Mouse (Mus musculus) layer of hippocampus, adult 9-11 months (tissue): ENCODE measurements around the gene Cabp5.
"Not testable (repeated sequence)": the region's sequence is repeated elsewhere in the genome, so short reads cannot be mapped to it uniquely, and the experiment has no call there.

Experiments used
- DNase-seq: peaks from one replicate; pipeline ENCODE4 v3.0.0; 2022

Gene Cabp5

DNA sequence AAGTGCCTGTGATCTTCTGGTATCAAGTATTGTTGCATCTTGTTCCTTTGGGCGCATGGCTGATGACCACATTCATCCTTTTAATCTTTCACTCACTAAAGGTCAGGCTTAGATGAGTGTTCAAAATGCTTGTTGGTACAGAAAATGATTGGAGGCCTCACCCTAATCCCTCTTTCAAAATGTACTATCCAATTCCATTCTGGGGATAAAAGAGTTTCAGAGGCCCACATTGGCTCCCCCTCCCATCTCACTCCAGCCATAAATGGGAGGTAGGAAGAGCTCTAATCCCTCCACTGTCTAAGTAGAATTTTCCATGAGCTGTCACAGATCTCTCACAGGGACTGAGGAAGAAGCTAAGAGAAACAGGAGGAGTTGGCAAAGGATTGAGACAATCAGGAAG lies at the start of gene Cabp5:
Gene Cabp5, plus strand, starts transcription at position 301 of the 400 bp plus-strand sequence.
- DNase-seq = no peak

DNA sequence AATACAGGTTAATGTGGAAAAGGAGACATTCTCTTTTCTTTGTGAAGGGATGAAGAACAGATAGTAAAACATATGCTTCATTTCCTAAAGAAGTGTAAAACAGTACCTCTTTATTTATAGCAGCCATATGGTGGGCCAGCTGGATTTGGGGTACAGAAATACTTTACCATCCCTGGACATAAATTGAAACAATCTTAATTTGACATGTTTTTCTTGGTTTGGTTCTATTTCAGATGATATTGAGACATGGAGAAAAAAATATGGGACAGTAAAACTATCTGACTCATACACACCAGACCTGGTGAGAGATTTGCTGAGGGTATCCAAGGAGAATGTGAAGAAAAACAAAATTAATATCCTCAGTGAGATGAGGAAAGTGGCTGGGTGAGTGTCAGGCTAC lies 42.0 kb upstream of the Cabp5 start:
- DNase-seq = peak; percentile 4

DNA sequence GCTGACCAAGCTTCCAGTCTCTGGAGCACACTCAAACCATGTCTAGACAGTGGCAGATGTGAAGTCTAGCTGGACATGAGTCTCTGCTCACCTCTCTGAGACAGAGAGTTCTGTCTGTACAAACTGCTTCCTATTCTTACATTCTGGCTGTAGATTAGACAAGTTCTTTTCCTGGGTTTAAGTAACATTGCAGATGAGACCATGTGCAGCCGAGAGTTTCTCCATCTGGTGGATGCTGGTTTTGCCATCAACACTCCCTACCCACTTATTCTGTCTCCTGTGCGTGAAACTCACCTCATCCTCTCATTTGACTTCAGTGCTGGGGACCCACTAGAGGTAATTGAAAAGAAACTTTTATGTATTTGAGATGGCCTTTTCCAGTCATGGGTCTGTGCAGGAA lies 17.3 kb upstream of the Cabp5 start:
- no peak for DNase-seq

DNA sequence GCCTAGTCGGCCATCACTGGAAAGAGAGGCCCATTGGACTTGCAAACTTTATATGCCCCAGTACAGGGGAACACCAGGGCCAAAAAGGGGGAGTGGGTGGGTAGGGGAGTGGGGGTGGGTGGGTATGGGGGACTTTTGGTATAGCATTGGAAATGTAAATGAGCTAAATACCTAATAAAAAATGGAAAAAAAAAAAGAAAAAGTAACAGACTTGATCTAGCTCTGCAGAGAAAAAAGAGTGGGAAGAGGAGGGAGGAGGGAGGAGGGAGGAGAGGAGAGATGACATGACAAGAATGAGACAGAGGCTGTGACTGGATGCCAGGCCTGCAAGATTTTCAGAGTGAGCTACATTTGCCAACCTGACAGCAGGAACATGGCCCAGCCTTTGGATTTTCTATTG lies 52.6 kb downstream of the Cabp5 start, which contains the start of gene Bsph1:
Gene Bsph1, plus strand, starts transcription at position 301 of the 400 bp plus-strand sequence.
- not testable (repeated sequence) for DNase-seq
